Mouse (Mus musculus) CD4-positive, CD25-positive, alpha-beta regulatory T cell, adult 4 months (primary cell): ENCODE results near the gene Zglp1. TPM values are rescaled to one million over a fixed set of nuclear protein-coding genes. Genes with fewer than 3 reads are reported as not detected.

Experiments
- ATAC-seq: one replicate; pipeline ENCODE4 v1.8.0; 2017
- polyA plus RNA-seq, 2 experiments: library from polyadenylated mRNA; unstranded; fragments of 100-300 nt; shearing (Covaris generic); gene quantifications; one replicate each; pipeline ENCODE4 v1.2.1; 2017

Gene Zglp1
- polyA plus RNA-seq, 2 experiments from 2014 or later: 1.4 TPM; not detected in 1

- no peak for ATAC-seq
Observed at GRCm38 (mm10) chr9:21025258-21025810, 41.6 kb downstream of the Zglp1 start.

DNA sequence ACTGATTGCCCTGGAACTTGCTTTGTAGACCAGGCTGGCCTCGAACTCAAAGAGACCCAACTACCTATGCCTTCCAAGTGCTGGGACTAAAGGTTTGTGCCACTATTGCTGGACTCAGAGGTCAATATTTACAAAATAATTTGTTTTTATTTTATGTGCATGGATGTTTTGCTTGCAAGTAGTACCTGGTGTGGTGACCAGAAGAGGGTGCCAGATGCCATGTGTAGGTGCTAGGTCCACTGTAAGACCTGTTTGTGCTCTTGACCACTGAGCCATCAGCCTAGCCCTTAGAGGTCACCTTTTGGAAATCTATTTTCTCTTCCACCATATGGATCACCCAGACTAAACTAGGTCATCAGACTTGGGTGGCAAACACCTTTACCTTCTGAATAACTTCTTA, 44.2 kb downstream of the Zglp1 start:
- ATAC-seq: no peak

DNA sequence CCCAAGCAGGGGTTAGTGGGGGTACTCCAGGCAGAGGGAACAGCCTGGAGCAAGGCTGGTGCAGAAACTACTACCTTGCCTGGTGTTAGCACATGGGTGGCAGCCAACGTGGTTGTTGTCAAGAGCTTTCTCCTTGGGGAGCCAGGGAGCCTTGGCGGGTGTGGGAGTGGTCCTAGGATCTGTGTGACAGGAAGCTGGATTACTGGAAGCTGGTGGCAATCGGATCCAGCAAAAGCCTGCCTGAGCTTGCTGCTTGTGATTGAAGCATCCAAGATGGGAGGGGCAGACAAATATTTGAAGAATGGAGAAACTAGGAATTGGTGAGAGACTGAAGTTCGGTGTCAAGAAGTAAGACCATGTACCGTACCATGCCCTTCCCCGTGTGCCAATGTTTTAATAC, 44.6 kb downstream of the Zglp1 start:
- ATAC-seq: no peak

DNA sequence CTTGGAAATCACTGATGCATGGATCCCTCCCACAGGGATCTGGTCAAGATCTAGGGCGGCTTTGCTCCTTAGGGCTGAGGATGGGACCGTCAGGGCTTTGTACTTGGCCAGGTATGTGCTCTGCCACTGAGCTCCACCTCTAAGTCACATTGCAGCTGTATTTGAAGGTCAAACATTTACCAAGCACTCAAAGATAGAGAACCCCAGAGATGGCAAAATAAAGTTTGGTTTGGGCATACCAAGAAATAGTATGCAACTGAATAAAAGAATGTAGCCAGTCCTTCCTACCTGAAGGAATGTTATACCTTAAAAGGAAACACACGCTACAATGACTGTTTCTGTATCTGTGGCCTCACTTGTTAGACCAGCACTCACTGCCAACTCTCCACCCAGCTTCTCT, 45.5 kb downstream of the Zglp1 start:
- no peak for ATAC-seq

- ATAC-seq: no peak
Observed at GRCm38 (mm10) chr9:21018600-21018999, 48.3 kb downstream of the Zglp1 start.

- ATAC-seq: no peak
Observed at GRCm38 (mm10) chr9:21017177-21017575, 49.7 kb downstream of the Zglp1 start.

DNA sequence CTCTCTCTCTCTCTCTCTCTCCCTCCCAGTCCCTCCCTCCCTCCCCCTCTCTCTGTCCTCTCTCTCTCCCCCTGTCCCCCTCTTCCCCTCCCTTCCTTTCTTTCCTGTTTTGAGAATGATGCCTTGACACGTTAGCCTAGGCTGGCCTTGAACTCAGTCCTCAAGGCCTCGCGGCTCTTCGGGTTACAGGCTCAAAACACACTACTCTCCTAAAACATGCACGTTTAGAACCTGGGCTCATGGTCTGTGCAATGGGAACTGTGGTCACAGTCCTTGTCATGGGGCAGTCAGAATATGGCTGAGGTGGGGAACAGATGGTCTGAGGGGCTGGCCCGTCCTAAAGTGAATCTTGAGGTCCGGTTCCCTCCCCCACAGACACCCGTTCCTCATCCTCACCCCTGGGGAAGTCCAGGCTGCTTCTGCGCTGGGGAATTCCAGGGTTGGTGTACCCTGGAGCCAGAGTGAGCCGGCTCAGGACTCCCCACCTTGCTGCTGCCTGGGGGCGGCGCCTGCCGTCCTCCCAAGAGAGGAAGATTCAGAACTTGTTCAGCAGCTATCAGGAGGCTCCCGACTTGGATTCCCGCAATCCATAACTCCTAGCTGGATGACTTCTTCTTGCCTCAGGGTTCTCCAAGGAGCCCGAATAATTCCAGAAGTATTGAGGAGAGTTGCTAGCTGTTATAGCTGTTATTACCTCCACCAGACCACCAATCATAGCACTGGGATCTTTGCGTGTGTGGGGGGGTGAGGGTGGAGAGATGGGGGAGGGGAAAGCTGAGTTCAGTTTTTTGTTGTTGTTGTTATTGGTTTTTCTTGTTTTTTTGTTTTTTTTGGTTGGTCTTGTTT, 50.3 kb downstream of the Zglp1 start:
- peak; percentile 37 for ATAC-seq

- peak; percentile 74 for ATAC-seq
Observed at GRCm38 (mm10) chr9:21015571-21016130, 51.2 kb downstream of the Zglp1 start, which contains the start of gene Icam1. Gene Icam1 (plus strand): TSS chr9:21015985.

- peak; percentile 43 for ATAC-seq
Observed at GRCm38 (mm10) chr9:21014691-21015570, 52.0 kb downstream of the Zglp1 start.

Other genes with a start within 250 kb of the Zglp1 start
- not detected for gene Rdh8, start 248.6 kb downstream of the Zglp1 start, polyA plus RNA-seq
- 10 to 100 TPM; 13.8 to 24.3 TPM for gene A230050P20Rik, start 198.5 kb downstream of the Zglp1 start, polyA plus RNA-seq
- gene Angptl6, start 187.4 kb downstream of the Zglp1 start, polyA plus RNA-seq: 1 to 10 TPM in 1 of 2 experiments, under 1 TPM in 1; 0.43 to 1.1 TPM
- 10 to 100 TPM; 24.1 to 36.4 TPM for gene Ppan, start 178.9 kb downstream of the Zglp1 start, polyA plus RNA-seq
- gene Eif3g, start 168.5 kb downstream of the Zglp1 start, polyA plus RNA-seq: 100 to 1,000 TPM; 200 to 213 TPM
- gene Dnmt1, start 107.2 kb downstream of the Zglp1 start, polyA plus RNA-seq: 10 to 100 TPM; 43.0 to 75.2 TPM
- 1 to 10 TPM; 3.2 to 5.6 TPM for gene S1pr2, start 90.3 kb downstream of the Zglp1 start, polyA plus RNA-seq
- gene Mrpl4, start 64.4 kb downstream of the Zglp1 start, polyA plus RNA-seq: 100 to 1,000 TPM in 1 of 2 experiments, 10 to 100 TPM in 1; 94.9 to 122 TPM
- gene Icam1, start 51.1 kb downstream of the Zglp1 start, polyA plus RNA-seq: 100 to 1,000 TPM in 1 of 2 experiments, 10 to 100 TPM in 1; 66.8 to 106 TPM
- gene Icam4, start 37.7 kb downstream of the Zglp1 start, polyA plus RNA-seq: 1 to 10 TPM; 2.7 to 3.5 TPM
- gene Icam5, start 35.0 kb downstream of the Zglp1 start, polyA plus RNA-seq: under 1 TPM in 1 of 2 experiments, not detected in 1; 0.20 TPM
- under 1 TPM in 1 of 2 experiments, not detected in 1; 0.75 TPM for gene Gm49373, start 6.0 kb upstream of the Zglp1 start, polyA plus RNA-seq
- gene Fdx1l, start 6.5 kb upstream of the Zglp1 start, polyA plus RNA-seq: 10 to 100 TPM; 13.9 to 16.5 TPM
- gene Gm38431, start 24.9 kb upstream of the Zglp1 start, polyA plus RNA-seq: 1 to 10 TPM in 1 of 2 experiments, under 1 TPM in 1; 0.20 to 2.9 TPM
- gene Raver1, start 24.9 kb upstream of the Zglp1 start, polyA plus RNA-seq: 10 to 100 TPM; 18.5 to 21.1 TPM
- gene Tyk2, start 64.2 kb upstream of the Zglp1 start, polyA plus RNA-seq: 10 to 100 TPM; 35.2 to 77.5 TPM
- gene Cdc37, start 82.9 kb upstream of the Zglp1 start, polyA plus RNA-seq: 100 to 1,000 TPM; 100 to 115 TPM
- 1 to 10 TPM in 1 of 2 experiments, under 1 TPM in 1; 0.67 to 1.3 TPM for gene Pde4a, start 98.6 kb upstream of the Zglp1 start, polyA plus RNA-seq
- 10 to 100 TPM; 20.1 to 43.4 TPM for gene Keap1, start 172.3 kb upstream of the Zglp1 start, polyA plus RNA-seq
- gene S1pr5, start 181.3 kb upstream of the Zglp1 start, polyA plus RNA-seq: under 1 TPM in 1 of 2 experiments, not detected in 1; 0.12 TPM
- gene Atg4d, start 198.2 kb upstream of the Zglp1 start, polyA plus RNA-seq: 10 to 100 TPM; 25.3 to 29.8 TPM
- gene Kri1, start 220.9 kb upstream of the Zglp1 start, polyA plus RNA-seq: 10 to 100 TPM; 25.2 to 45.3 TPM
- 100 to 1,000 TPM; 124 to 126 TPM for gene Cdkn2d, start 224.3 kb upstream of the Zglp1 start, polyA plus RNA-seq
- gene Ap1m2, start 245.2 kb upstream of the Zglp1 start, polyA plus RNA-seq: 1 to 10 TPM; 2.4 to 2.9 TPM